Mouse (Mus musculus) right cerebral cortex, postnatal 10 days (tissue): ENCODE results near the gene Trip12.

ENCODE experiments used
- DNase-seq, 2 experiments: peaks; one replicate each; pipeline ENCODE4 v3.0.0; 2021; ENCODE audit warnings: low spot score in 2 of 2

Trip12 gene

DNA sequence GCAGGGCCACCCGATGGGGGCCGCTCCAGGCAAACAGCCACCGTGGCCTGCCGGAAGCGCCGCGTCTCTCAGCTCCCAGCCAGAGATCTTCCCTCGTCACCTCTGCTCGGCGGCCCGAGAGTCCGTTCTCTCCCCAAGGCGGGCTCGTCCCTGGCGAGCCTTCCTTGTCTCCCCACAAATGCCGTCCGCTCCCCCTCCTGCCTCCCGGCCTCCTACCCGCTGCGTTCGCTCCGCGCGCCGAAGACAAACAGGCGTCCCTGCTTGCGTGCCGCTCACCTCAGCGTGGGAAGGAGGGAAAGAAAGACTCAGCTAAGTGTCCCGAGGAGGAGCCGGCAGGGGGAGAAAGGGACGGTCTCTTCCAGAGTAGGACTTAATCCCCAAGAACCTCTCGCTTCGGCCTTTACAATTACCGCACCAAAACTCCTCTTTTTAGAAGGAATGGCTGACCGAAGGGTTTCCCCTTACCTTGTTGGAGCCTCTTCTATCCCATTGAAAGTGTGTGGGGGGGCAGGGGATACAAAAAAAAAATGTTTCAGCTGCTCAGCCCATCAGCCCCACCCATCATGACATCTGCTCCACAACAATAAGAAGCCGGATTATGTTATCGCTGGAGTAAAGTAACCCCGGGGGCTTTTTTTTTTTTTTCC is at the start of gene Trip12:
Gene Trip12, minus strand, starts transcription at position 499 of the 647 bp plus-strand sequence.
- no peak for DNase-seq

GRCm38 (mm10) chr1:84890005-84890393 is 49.7 kb upstream of the Trip12 start:
- DNase-seq = no peak

DNA sequence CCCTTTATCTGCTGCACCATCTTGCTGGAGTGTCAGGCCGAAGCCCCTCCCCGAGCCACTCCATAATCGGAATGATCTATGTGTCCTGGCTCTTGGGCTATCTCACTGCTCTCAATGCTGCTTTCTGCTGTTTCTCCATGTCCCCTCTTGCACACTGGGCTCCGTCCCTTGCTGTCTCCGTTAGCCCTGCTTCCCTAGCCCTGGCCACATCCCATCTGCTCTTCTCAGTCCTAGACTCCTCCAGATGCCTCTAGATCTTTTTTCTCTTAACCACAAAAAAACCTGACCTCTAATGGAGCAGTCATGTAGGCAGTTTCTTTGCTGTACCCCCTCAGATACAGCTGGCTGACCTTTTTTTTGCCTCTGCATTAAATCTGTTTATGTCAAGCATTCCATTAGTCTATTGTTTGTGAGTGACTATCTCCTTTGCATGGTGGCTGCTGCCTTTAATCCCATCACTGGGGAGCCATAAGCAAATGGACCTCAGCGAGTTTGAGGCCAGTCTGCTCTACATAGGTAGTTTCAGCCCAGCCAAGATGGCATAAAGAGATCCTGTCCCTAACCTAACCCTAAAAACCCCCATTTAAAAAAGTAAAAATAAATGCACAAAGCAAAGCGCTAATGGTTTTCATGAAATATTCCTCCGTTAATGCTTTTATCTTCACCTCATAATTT is 49.2 kb upstream of the Trip12 start:
- no peak for DNase-seq

GRCm38 (mm10) chr1:84885921-84886320 is 45.6 kb upstream of the Trip12 start:
- no peak for DNase-seq

GRCm38 (mm10) chr1:84885174-84885573 is 44.9 kb upstream of the Trip12 start:
- DNase-seq = no peak

GRCm38 (mm10) chr1:84883889-84884288 is 43.6 kb upstream of the Trip12 start:
- no peak for DNase-seq

DNA sequence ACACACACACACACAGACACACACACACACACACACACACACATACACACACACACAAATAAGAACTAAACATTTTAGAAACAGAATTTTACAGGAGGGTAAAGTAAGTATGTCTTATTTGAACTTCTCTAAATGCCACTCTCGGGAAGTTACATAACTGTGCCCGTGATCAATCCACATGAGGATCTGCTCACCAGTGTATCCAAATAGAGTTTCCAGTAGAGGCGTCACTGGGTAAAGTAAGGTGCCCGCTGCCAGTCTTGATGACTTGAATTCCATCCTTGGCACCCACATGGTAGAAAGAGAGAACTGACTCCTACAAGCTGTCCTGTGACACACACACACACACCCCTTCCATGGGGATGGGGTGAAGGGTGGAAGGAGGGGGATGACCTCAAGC is 42.6 kb upstream of the Trip12 start:
- no peak for DNase-seq

- no peak for DNase-seq
These were observed 41.8 kb upstream of the Trip12 start for GRCm38 (mm10) chr1:84882066-84882532.

DNA sequence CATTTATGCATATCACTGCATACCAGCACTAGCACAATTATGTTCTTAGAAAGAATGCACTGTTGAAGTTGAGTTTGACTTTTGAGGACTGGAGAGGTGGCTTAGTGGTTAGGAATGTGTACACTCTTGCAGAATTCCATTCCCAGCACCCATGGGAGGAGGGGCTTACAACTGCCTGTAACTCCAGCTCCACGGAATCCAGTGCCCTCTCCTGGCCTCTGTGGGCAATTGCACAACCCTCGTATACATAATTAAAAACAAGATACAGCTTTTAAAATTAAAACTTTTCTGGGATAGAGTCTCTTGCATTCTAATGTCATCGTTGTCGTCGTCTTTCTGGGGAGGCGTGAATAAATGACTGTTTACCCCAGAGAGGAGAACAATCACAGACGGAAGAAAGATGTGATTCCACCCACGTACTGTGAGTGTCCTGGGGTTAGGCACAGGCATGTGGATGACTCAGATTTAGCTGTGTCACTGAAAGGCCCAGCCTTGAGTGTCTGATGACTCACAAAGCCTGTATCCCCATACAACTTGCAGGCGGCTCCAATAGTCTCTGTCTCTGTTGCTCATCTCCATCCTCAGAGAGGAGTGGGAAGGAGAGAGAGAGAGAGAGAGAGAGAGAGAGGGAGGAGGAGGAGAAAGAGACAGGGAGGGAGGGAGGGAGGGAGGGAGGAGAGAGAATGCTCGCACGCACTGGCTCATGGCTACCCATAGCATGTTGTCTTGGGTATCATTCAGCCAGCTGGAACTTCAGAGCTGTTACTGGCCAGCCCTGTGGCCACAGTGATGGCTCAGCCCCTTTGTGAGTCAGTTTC is 41.1 kb upstream of the Trip12 start:
- DNase-seq = no peak

DNA sequence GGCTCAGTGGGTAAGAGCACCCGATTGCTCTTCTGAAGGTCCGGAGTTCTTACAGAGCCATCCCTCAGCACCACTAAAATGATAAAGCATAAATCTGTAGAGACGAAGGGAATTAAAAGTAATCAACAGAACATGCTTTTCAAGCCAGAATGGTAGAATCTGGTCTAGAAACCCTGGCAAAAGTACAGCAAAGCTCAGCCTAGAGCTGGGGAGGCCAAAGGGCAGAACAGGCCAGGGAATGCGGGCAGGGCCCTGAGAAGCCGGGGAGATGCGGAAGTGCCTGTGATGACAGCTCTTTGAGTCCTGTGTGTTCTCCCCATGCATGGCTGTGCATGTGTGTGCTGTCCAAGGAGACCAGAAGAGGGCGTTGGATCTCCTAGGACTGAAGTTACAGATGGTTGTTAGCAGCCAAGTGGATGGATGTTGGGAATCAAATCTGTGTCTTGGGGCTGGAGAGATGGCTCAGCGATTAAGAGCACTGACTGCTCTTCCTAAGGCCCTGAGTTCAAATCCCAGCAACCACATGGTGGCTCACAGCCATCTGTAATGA is 39.3 kb upstream of the Trip12 start:
- DNase-seq = no peak

DNA sequence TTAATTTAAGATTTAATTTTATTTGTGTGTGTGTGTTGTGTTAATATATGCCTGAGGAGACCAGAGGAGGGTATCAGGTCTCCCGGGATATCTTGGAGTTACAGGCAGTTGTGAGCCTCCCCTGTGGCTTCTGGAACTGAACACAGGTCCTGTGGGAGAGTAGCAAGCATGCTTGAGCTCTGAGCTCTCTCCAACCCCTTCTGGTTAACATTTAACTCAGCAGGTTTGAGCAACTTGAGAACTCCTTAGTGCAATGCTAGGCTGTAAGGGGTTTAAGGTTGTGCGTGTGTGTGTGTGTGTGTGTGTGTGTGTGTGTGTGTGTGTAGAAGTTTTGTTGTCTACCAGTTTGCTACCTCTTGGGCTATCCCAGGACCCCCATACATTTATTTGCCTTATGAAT is 37.3 kb upstream of the Trip12 start:
- no peak for DNase-seq

- DNase-seq = no peak
These were observed 32.6 kb upstream of the Trip12 start for GRCm38 (mm10) chr1:84872939-84873338.

DNA sequence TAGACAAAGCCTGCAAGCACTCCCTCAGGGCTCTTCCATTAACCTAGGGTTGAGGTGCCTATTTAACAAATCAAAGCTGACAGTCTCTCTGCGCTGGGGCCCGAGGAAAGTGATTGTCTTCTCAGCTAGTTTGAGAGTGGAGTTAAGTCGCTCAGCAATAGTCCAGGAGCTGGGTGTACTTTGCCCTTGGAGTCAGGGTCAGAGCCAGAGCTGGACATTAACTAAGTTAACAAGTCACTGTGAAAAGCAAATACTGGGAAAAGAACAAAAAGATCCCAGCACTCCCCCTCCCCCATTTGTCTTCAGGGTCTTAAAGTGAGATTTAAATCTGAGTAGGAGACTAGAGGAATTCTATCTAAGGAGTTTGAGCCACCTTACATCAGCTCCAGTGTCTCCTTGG is 31.8 kb upstream of the Trip12 start:
- no peak for DNase-seq

DNA sequence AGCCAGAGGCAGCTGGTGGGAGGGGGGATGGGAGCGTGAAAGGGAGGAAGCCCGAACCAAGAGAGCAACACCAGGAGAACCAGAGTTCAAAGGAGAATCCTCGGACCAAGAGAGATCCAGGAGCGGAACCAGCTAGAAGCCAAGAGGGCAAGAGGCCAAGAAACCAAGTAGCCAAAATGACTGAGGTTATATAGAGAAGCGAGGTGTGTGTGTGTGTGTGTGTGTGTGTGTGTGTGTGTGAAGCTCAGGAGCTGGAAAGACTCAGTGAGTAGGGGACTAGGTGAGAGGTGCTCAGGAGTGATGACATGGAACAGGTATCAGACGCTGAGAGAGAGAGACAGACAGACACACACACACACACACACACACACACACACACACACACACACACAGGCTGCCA is 30.8 kb upstream of the Trip12 start:
- no peak for DNase-seq

DNA sequence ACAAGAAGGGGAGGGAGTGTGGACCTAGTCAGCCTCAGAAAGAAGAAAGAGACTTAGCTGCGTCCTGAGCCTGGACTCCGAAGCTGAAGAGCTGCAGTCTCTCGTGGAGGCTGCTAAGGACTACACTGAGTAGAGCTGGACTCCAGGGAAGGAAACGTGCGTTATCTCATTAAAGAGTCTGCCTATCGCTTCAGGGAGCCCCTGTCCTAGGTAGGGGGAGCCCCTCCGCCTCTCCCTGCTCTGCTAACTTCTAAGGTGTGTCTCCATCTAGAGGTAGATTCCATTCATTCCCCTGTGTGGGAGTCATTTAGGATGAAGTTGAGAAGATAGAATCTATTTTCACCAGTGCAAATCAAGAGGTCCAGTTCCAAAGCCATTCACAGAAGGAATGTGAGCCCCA is 29.2 kb upstream of the Trip12 start:
- no peak for DNase-seq

DNA sequence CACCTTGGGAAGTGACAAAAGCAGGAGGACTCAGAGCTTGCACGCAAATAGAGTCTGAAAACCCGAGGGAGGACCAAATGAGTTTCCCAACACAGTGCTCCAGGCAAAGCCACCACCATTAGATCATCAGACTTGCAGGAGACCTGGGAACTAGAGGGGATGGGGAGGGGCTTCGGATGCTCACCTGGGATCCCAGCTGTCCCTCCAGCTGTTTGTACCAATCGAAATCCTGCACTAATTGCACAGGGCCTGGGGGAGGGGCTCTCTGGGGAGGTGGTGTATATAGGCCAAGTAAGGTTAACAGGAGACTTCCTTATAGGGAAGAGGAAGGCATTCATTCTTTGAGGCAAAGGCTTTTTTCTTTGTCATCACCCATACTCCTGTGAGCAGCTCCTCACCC is 28.5 kb upstream of the Trip12 start:
- DNase-seq = no peak

DNA sequence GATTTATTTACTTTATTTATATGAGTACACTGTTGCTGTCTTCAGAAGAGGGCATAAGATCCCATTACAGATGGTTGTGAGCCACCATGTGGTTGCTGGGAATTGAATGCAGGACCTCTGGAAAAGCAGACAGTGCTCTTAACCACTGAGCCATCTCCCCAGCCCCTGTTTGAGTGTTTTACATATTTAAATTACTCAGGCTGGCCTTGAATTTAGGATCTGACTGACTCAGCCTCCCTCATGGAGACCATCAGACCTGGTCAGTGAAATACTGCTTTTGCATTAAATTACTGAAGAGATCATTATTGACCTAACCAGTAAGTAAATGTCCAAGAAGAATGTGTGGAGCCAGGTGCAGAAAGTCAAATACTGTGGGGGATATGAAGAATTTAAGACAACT is 28.0 kb upstream of the Trip12 start:
- DNase-seq = no peak

GRCm38 (mm10) chr1:84866706-84867230 is 26.5 kb upstream of the Trip12 start:
- no peak for DNase-seq

GRCm38 (mm10) chr1:84866231-84866630 is 25.9 kb upstream of the Trip12 start:
- DNase-seq = no peak

DNA sequence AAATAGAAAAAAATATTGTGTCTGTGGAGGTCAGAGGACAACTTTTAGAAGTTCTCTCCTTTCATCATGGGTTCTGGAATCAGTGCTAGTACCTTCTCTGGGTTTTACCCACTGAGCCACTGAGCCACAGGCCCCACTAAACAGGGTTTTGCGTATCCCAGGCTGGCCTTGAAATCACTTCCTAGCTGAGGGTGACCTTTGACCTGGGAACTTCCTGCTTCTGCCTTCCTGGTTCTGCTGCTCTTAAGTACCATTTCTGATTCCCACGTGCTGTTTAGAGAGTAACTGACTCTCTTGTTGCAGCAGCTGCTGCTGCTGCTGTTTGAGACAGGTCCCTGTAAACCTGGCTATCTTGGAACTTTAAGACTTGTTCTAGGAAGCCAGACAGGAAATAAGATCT is 24.3 kb upstream of the Trip12 start:
- DNase-seq = no peak

GRCm38 (mm10) chr1:84861255-84861630 is 20.9 kb upstream of the Trip12 start:
- no peak for DNase-seq
